Mouse (Mus musculus) liver, adult 2 months (tissue): ENCODE measurements at regions not wholly inside any gene's neighbourhood (a gene's known extent, or its start where the extent isn't known, plus 50 kb on each side); places are given as distances from the start of the nearest gene placed in this dataset.

Experiments used
- CTCF ChIP-seq: fragments of 200-500 bp; IDR thresholded peaks from 2 replicates; pipeline ENCODE4 v1.5.1; 2011; ENCODE audit warnings: low read depth, low read length, control low read depth
- POLR2A ChIP-seq: fragments of 200-500 bp; IDR thresholded peaks from 2 replicates; pipeline ENCODE4 v1.6.1; 2011; ENCODE audit warnings: low read length, control low read depth; ENCODE audit not compliant: insufficient read depth; ENCODE audit errors: extremely low read depth

- TF ChIP-seq POLR2A, result no peak
- TF ChIP-seq CTCF, result no peak
Measured at GRCm38 (mm10) chr17:75892156-75892555, 340.4 kb upstream of the Fam98a start.
